Mouse (Mus musculus) limb, embryonic 10.5 days (tissue): ENCODE measurements around the gene Tcp11. TPM values are rescaled to one million over a fixed set of nuclear protein-coding genes. Genes with fewer than 3 reads are reported as not detected.
A peak's percentile ranks its signal among the peaks of the same experiment; 100 is the strongest.

ENCODE experiments used
- DNase-seq: peaks from one replicate; pipeline ENCODE4 v3.0.0-alpha.2; 2017; ENCODE audit warnings: low spot score
- H3K27ac ChIP-seq: fragments of 300-500 bp; sonication (generic); 2 replicates; pipeline ENCODE4 v1.5.1; 2016; ENCODE audit warnings: mild to moderate bottlenecking
- H3K27me3 ChIP-seq: fragments of 300-500 bp; sonication (generic); 2 replicates; pipeline ENCODE4 v1.6.1; 2016; ENCODE audit warnings: low read depth, mild to moderate bottlenecking; ENCODE audit not compliant: poor library complexity, severe bottlenecking
- H3K36me3 ChIP-seq: fragments of 300-500 bp; sonication (generic); 2 replicates; pipeline ENCODE4 v1.6.1; 2016; ENCODE audit warnings: mild to moderate bottlenecking, moderate library complexity
- H3K4me1 ChIP-seq: fragments of 300-500 bp; sonication (generic); 2 replicates; pipeline ENCODE4 v1.6.1; 2016
- H3K4me3 ChIP-seq: fragments of 300-500 bp; sonication (generic); 2 replicates; pipeline ENCODE4 v1.5.1; 2016; ENCODE audit warnings: mild to moderate bottlenecking, moderate library complexity
- H3K9me3 ChIP-seq: fragments of 300-500 bp; sonication (generic); replicated peaks from 2 replicates; pipeline ENCODE4 v1.6.1; 2016; ENCODE audit warnings: mild to moderate bottlenecking
- WGBS: fragments of 180-500 bp; shearing (Covaris S2); methylation state at CpG from one replicate; pipeline ENCODE4 v1.1.7; 2016; 5-methylcytosine and 5-hydroxymethylcytosine counted together
- polyA plus RNA-seq: library from polyadenylated mRNA; unstranded; fragments of >200 nt; fragmentation: Nextera tagmentation; extraction: Ambion mirVana; gene quantifications from 2 replicates; pipeline ENCODE4 v1.2.1, GENCODE M21; 2016

The Tcp11 gene
- polyA plus RNA-seq, 1 experiment from 2014 or later, result 1.1 TPM

- no peak for DNase-seq
Measured at GRCm38 (mm10) chr17:28081385-28081784, 946 bp upstream of the Tcp11 start.

DNA sequence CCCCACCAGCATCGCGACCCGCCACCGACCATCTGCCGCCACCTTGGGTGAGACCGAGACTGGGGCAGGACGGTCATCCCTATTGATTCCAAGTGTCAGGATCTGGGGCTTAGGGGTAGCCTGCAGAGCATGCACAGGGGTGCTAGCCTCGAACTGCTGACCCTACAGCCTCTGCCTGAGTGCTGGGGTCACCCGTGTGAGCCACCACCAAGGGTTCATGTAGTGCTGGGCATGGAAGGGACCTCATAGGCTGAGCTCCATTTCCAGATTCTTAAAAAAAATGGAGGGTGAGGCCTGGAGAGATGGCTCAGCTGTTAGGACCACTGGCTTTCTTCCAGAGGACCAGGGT lies 352 bp upstream of the Tcp11 start:
- H3K36me3 ChIP-seq, result no peaks in the 10 kb centered on the region
- WGBS, result 16% methylated on average over 9 of the region's 9 CpGs
- H3K27ac ChIP-seq, result peak overlapping the region; percentile 79
- DNase-seq, result no peak
- H3K9me3 ChIP-seq, result no peaks in the 10 kb centered on the region
- peaks cover 21% of the 10 kb centered on the region for H3K27me3 ChIP-seq
- H3K4me3 ChIP-seq, result peak overlapping the region; percentile 70
- H3K4me1 ChIP-seq, result peaks cover 49% of the 10 kb centered on the region

More at GRCm38 (mm10) chr17:28081385-28081784, 946 bp upstream of the Tcp11 start:
- no peak overlapping the region for H3K27ac ChIP-seq
- no peaks in the 10 kb centered on the region for H3K9me3 ChIP-seq
- peaks cover 55% of the 10 kb centered on the region for H3K4me1 ChIP-seq
- H3K4me3 ChIP-seq, result no peak overlapping the region
- 61% methylated on average over 9 of the region's 9 CpGs for WGBS
- no peaks in the 10 kb centered on the region for H3K36me3 ChIP-seq
- H3K27me3 ChIP-seq, result peaks cover 21% of the 10 kb centered on the region

GRCm38 (mm10) chr17:28079618-28080017 lies 821 bp downstream of the Tcp11 start:
- Histone ChIP-seq H3K4me1 (peaks cover 37% of the 10 kb centered on the region), H3K4me3 (peak overlapping the region; percentile 70), H3K27ac (peak overlapping the region; percentile 79), H3K27me3 (peaks cover 21% of the 10 kb centered on the region), H3K36me3 (no peaks in the 10 kb centered on the region), H3K9me3 (no peaks in the 10 kb centered on the region)
- WGBS, result 1% methylated on average over 25 of the region's 25 CpGs
- peak; percentile 95 for DNase-seq

GRCm38 (mm10) chr17:28078028-28078427 lies 2.4 kb downstream of the Tcp11 start:
- H3K27ac ChIP-seq, result no peak overlapping the region
- no peaks in the 10 kb centered on the region for H3K36me3 ChIP-seq
- DNase-seq, result no peak
- H3K27me3 ChIP-seq, result peaks cover 12% of the 10 kb centered on the region
- no peaks in the 10 kb centered on the region for H3K9me3 ChIP-seq
- no peak overlapping the region for H3K4me3 ChIP-seq
- peaks cover 23% of the 10 kb centered on the region for H3K4me1 ChIP-seq
- 84% methylated on average over 9 of the region's 9 CpGs for WGBS

GRCm38 (mm10) chr17:28074486-28074885 lies 6.0 kb downstream of the Tcp11 start:
- no peaks in the 10 kb centered on the region for H3K9me3 ChIP-seq
- no peak for DNase-seq
- peaks cover 6% of the 10 kb centered on the region; the same call in 1 of the 2 replicates for H3K27me3 ChIP-seq
- 77% methylated on average over 7 of the region's 7 CpGs for WGBS
- H3K27ac ChIP-seq, result no peak overlapping the region
- peaks cover 5% of the 10 kb centered on the region for H3K4me1 ChIP-seq
- no peaks in the 10 kb centered on the region for H3K36me3 ChIP-seq
- H3K4me3 ChIP-seq, result no peak overlapping the region

DNA sequence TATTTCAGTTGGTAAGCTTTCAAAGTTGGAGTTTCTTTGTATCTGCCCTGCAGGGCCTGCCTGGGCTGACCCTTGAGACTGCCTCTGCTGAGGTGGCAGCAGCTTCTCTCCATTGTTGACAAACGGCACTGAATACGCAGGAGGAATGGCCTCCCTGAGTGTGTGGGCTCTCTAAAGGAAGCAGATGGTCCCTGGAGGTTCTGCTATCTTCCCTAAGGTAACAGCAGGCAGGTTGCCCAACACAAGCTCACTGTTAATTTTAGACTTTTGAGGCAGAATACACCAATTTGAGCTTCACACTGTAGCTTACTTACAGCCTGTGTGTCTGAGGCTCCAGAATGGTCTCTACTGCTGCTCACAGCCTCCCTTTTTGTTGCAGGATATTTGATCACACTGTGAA lies 7.7 kb downstream of the Tcp11 start:
- no peak overlapping the region for H3K27ac ChIP-seq
- H3K4me3 ChIP-seq, result no peak overlapping the region
- H3K27me3 ChIP-seq, result peaks cover 6% of the 10 kb centered on the region; the same call in 1 of the 2 replicates
- no peak for DNase-seq
- no peaks in the 10 kb centered on the region for H3K9me3 ChIP-seq
- 75% methylated on average over 2 of the region's 2 CpGs for WGBS
- H3K4me1 ChIP-seq, result peaks cover 6% of the 10 kb centered on the region; the same call in 1 of the 2 replicates
- H3K36me3 ChIP-seq, result no peaks in the 10 kb centered on the region

DNA sequence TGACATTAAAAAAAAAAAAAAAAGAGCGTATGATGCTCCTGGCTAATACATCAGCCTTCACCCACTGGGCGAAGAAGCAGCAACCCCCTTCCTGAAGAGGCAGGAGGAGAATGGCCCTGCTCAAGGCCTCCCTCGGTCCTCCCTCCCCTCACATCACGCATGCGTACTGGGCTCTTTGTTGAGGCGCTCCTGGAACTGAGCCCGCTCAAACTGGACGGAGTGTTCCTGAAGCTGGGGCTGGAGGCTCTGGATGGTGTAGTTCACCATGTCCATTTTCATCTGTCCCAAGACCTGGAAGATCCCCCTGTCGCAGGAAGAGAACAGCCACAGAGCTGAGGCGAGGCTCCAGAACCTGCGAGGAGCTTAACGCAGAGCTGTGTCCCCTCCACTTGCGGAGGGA lies 10.2 kb downstream of the Tcp11 start:
- H3K27ac ChIP-seq, result no peak overlapping the region
- 93% methylated on average over 13 of the region's 13 CpGs for WGBS
- no peak overlapping the region for H3K4me3 ChIP-seq
- H3K4me1 ChIP-seq, result peaks cover 12% of the 10 kb centered on the region
- H3K36me3 ChIP-seq, result no peaks in the 10 kb centered on the region
- no peaks in the 10 kb centered on the region for H3K9me3 ChIP-seq
- DNase-seq, result no peak
- H3K27me3 ChIP-seq, result 0 out of 2 replicates have a peak, but pooled peaks cover 6% of the 10 kb centered on the region

DNA sequence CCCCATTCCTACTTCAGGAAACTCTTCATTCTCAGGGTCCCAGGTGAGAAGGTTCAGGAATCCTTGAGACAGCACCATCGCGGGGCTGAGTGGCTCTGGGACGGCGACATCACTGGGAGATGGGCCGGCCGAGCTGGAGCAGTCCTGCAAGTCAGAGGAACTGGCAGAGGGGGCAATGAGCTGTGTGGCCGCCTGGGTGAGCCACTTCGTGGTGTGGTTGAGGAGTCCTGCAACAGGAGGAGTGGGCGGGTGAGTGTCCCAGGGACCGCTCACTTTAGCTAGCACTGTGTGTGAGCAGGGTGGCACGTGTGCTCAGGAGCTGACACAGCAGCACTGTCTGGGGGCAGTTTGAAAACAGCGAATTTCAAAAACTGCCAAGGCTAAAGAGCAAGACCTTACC lies 11.0 kb downstream of the Tcp11 start:
- no peaks in the 10 kb centered on the region for H3K9me3 ChIP-seq
- H3K36me3 ChIP-seq, result no peaks in the 10 kb centered on the region
- peak overlapping the region; percentile 10; the same call in 1 of the 2 replicates for H3K27ac ChIP-seq
- no peak for DNase-seq
- 29% methylated on average over 12 of the region's 12 CpGs for WGBS
- H3K4me3 ChIP-seq, result no peak overlapping the region
- 0 out of 2 replicates have a peak, but pooled peaks cover 6% of the 10 kb centered on the region for H3K27me3 ChIP-seq
- peaks cover 12% of the 10 kb centered on the region for H3K4me1 ChIP-seq

DNA sequence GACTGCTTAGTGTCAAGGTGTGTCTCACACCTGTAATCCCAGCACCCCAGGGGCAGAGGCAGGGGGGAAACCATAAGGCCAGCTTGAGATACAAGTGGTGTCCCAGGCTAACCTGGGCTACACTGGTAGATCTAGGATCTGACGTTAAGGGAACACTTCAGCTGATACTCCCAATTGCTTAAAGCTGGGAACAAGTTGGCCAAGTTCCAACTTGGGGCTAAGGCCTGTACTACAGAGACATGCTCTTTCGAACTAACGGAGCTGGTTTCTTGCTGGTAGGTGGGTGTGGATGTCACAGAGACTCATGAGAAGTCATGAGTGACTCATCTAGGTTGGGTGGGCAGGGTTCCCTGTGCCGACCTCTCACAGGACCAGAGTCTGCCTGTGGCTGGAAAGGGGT lies 13.1 kb downstream of the Tcp11 start:
- 91% methylated on average over 4 of the region's 4 CpGs for WGBS
- Histone ChIP-seq H3K4me3 (no peak overlapping the region), H3K36me3 (no peaks in the 10 kb centered on the region), H3K27ac (no peak overlapping the region), H3K27me3 (0 out of 2 replicates have a peak, but pooled peaks cover 6% of the 10 kb centered on the region), H3K4me1 (peaks cover 24% of the 10 kb centered on the region), H3K9me3 (no peaks in the 10 kb centered on the region)
- DNase-seq, result no peak

GRCm38 (mm10) chr17:28063163-28063562 lies 17.3 kb downstream of the Tcp11 start:
- H3K4me3 ChIP-seq, result no peak overlapping the region
- no peak for DNase-seq
- H3K9me3 ChIP-seq, result no peaks in the 10 kb centered on the region
- H3K27me3 ChIP-seq, result no peaks in the 10 kb centered on the region
- H3K27ac ChIP-seq, result peak overlapping the region; percentile 56
- H3K36me3 ChIP-seq, result peaks cover 27% of the 10 kb centered on the region
- peaks cover 41% of the 10 kb centered on the region for H3K4me1 ChIP-seq
- 73% methylated on average over 6 of the region's 6 CpGs for WGBS

GRCm38 (mm10) chr17:28062710-28063109 lies 17.7 kb downstream of the Tcp11 start:
- Histone ChIP-seq H3K36me3 (peaks cover 31% of the 10 kb centered on the region), H3K4me1 (peaks cover 41% of the 10 kb centered on the region), H3K4me3 (no peak overlapping the region), H3K27ac (peak overlapping the region; percentile 56; the same call in 1 of the 2 replicates), H3K27me3 (no peaks in the 10 kb centered on the region), H3K9me3 (no peaks in the 10 kb centered on the region)
- DNase-seq, result no peak
- 85% methylated on average over 7 of the region's 7 CpGs for WGBS

GRCm38 (mm10) chr17:28061472-28061871 lies 19.0 kb downstream of the Tcp11 start:
- peaks cover 39% of the 10 kb centered on the region for H3K4me1 ChIP-seq
- peak overlapping the region; percentile 68 for H3K27ac ChIP-seq
- no peak overlapping the region for H3K4me3 ChIP-seq
- WGBS, result 61% methylated on average over 7 of the region's 7 CpGs
- H3K36me3 ChIP-seq, result peaks cover 37% of the 10 kb centered on the region
- peak; percentile 59 for DNase-seq
- H3K9me3 ChIP-seq, result no peaks in the 10 kb centered on the region
- H3K27me3 ChIP-seq, result no peaks in the 10 kb centered on the region

- H3K9me3 ChIP-seq, result no peaks in the 10 kb centered on the region
- WGBS, result 73% methylated on average over 11 of the region's 11 CpGs
- no peaks in the 10 kb centered on the region for H3K27me3 ChIP-seq
- peak overlapping the region; percentile 68 for H3K27ac ChIP-seq
- H3K4me3 ChIP-seq, result no peak overlapping the region
- H3K4me1 ChIP-seq, result peaks cover 36% of the 10 kb centered on the region
- DNase-seq, result no peak
- peaks cover 37% of the 10 kb centered on the region for H3K36me3 ChIP-seq
Measured at GRCm38 (mm10) chr17:28060681-28061080, 19.8 kb downstream of the Tcp11 start.

DNA sequence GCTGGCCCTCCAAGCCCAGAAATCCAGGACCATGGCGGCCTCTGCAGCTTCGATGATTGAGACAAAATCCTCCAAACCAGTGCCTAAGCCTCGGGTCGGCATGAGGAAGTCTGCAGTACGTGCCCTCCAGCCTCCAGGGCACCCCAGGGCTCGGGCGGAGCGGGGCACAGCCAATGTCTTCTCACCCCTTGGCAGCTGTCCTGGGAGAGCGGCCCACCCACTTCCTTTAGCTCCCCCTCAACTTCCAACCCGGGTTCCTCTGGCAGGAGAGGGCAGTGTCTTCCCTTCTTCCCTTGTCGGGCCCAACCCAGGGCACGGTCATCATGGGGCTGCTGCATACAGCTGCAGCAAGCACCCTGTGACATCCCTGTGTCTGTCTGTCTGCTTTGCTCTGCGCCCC lies 22.1 kb downstream of the Tcp11 start:
- Histone ChIP-seq H3K9me3 (no peaks in the 10 kb centered on the region), H3K36me3 (peaks cover 51% of the 10 kb centered on the region), H3K27ac (peak overlapping the region; percentile 47), H3K27me3 (no peaks in the 10 kb centered on the region), H3K4me3 (no peak overlapping the region), H3K4me1 (peaks cover 31% of the 10 kb centered on the region)
- DNase-seq, result no peak
- WGBS, result 92% methylated on average over 13 of the region's 13 CpGs
